Mouse (Mus musculus) gastrocnemius, adult 2 months (tissue): ENCODE results near the gene Hoxb6. TPM values are rescaled to one million over a fixed set of nuclear protein-coding genes. Genes with fewer than 3 reads are reported as not detected.

Source experiments
- DNase-seq: peaks from one replicate; pipeline ENCODE4 v3.0.0; 2022
- H3K27ac ChIP-seq: fragments of 200-600 bp; 2 replicates; pipeline ENCODE4 v1.8.1; 2022; ENCODE audit warnings: mild to moderate bottlenecking
- H3K4me3 ChIP-seq: fragments of 200-600 bp; 2 replicates; pipeline ENCODE4 v1.8.1; 2022; ENCODE audit warnings: mild to moderate bottlenecking, moderate library complexity
- CTCF ChIP-seq: fragments of 200-600 bp; IDR thresholded peaks from 2 replicates; pipeline ENCODE4 v1.8.1; 2022; ENCODE audit warnings: antibody characterized with exemption, mild to moderate bottlenecking, moderate library complexity
- intact Hi-C: fragments of 180-260 bp; cut with DNase I; formaldehyde crosslinking; loops from one replicate; pipeline ENCODE4 v1.15.1; 2025
- microRNA-seq: library from miRNA; unstranded; fragments of <30 nt; microRNA quantifications from one replicate; pipeline ENCODE4 v1.2.0, GENCODE M21; 2021
- total RNA-seq, 2 experiments: library from RNA; stranded (reverse); gene quantifications; 2 replicates each; pipeline ENCODE4 v1.2.3; 2021

Hoxb6 gene
- total RNA-seq, 2 experiments from 2014 or later: 0.56 to 0.64 TPM

- Histone ChIP-seq H3K27ac (no peak overlapping the region), H3K4me3 (peak overlapping the region; percentile 64)
- intact Hi-C loops: no loop called here
- no peak for DNase-seq
- no peak for TF ChIP-seq CTCF
Measured at GRCm38 (mm10) chr11:96345220-96345892, 53.1 kb downstream of the Hoxb6 start.

- peak overlapping the region; percentile 64 for H3K4me3 ChIP-seq
- no peak for DNase-seq
- TF ChIP-seq CTCF: peak; percentile 17; the same call in 1 of the 2 replicates
- intact Hi-C loops: no loop called here
- no peak overlapping the region for H3K27ac ChIP-seq
Measured at GRCm38 (mm10) chr11:96345893-96346806, 53.9 kb downstream of the Hoxb6 start.

- no peak overlapping the region for H3K4me3 ChIP-seq
- H3K27ac ChIP-seq: no peak overlapping the region
- intact Hi-C loops: no loop called here
- TF ChIP-seq CTCF: no peak
- no peak for DNase-seq
Measured at GRCm38 (mm10) chr11:96346916-96347520, 54.7 kb downstream of the Hoxb6 start.

- TF ChIP-seq CTCF: no peak
- Histone ChIP-seq H3K27ac (no peak overlapping the region), H3K4me3 (no peak overlapping the region)
- intact Hi-C loops: no loop called here
- no peak for DNase-seq
Measured at GRCm38 (mm10) chr11:96347717-96348116, 55.4 kb downstream of the Hoxb6 start.

GRCm38 (mm10) chr11:96348141-96348928 lies 56.1 kb downstream of the Hoxb6 start:
- intact Hi-C loops: no loop called here
- H3K27ac ChIP-seq: no peak overlapping the region

GRCm38 (mm10) chr11:96348988-96349387 lies 56.7 kb downstream of the Hoxb6 start:
- TF ChIP-seq CTCF: no peak
- Histone ChIP-seq H3K27ac (no peak overlapping the region), H3K4me3 (no peak overlapping the region)
- intact Hi-C loops: no loop called here
- no peak for DNase-seq

More at GRCm38 (mm10) chr11:96348141-96348928, 56.1 kb downstream of the Hoxb6 start:
- DNase-seq: no peak
- H3K4me3 ChIP-seq: no peak overlapping the region
- TF ChIP-seq CTCF: no peak

- Histone ChIP-seq H3K27ac (no peak overlapping the region), H3K4me3 (no peak overlapping the region)
- no peak for TF ChIP-seq CTCF
- intact Hi-C loops: loop anchor here (5.0 kb wide), 2 partner anchors 37 to 58 kb away; no protein-coding TSS in a partner anchor
- DNase-seq: no peak
Measured at GRCm38 (mm10) chr11:96349491-96350340, 57.4 kb downstream of the Hoxb6 start.

- Histone ChIP-seq H3K27ac (peak within 1 kb of the TSS; percentile 3; the same call in 1 of the 2 replicates), H3K4me3 (peak within 1 kb of the TSS; percentile 69)
- TF ChIP-seq CTCF: no peak
- DNase-seq: no peak
- intact Hi-C loops: loop anchor here (5.0 kb wide), 2 partner anchors 38 to 57 kb away; no protein-coding TSS in a partner anchor
Measured at GRCm38 (mm10) chr11:96350341-96350624, 58.0 kb downstream of the Hoxb6 start, which contains the start of gene Hoxb2. Hoxb2 (plus strand) TSS chr11:96350525.

- intact Hi-C loops: loop anchor here (5.0 kb wide), 2 partner anchors 38 to 57 kb away; no protein-coding TSS in a partner anchor
- Histone ChIP-seq H3K27ac (no peak overlapping the region), H3K4me3 (no peak overlapping the region)
- TF ChIP-seq CTCF: no peak
- no peak for DNase-seq
Measured at GRCm38 (mm10) chr11:96350791-96351190, 58.5 kb downstream of the Hoxb6 start.

Small RNAs within 50 kb of the gene (microRNA-seq; reads per million reads assigned to microRNA genes)
- gene Mir10a: 8,858 reads per million, percentile 92 among the genes with 10 or more reads in this experiment
- 10.1 reads per million, percentile 7 among the genes with 10 or more reads in this experiment for gene Mir196a-1

Other genes starting within 250 kb of the Hoxb6 start
- 10 to 100 TPM; 14.4 to 18.2 TPM for gene Ube2z, start 227.1 kb upstream of the Hoxb6 start, total RNA-seq
- 1,000 to 10,000 TPM; 1,178 to 1,786 TPM for gene Atp5g1, start 216.8 kb upstream of the Hoxb6 start, total RNA-seq
- not detected for gene Calcoco2, start 180.5 kb upstream of the Hoxb6 start, total RNA-seq
- gene Ttll6, start 158.7 kb upstream of the Hoxb6 start, total RNA-seq: not detected
- gene Hoxb13, start 98.2 kb upstream of the Hoxb6 start, total RNA-seq: not detected
- under 1 TPM in 1 of 2 experiments, not detected in 1; 0.14 TPM for gene Hoxb9, start 21.0 kb upstream of the Hoxb6 start, total RNA-seq
- under 1 TPM; 0.14 to 0.23 TPM for gene Hoxb8, start 10.6 kb upstream of the Hoxb6 start, total RNA-seq
- under 1 TPM; 0.47 to 0.56 TPM for gene Hoxb7, start 5.9 kb upstream of the Hoxb6 start, total RNA-seq
- gene Hoxb5, start 10.9 kb downstream of the Hoxb6 start, total RNA-seq: under 1 TPM; 0.26 to 0.28 TPM
- under 1 TPM; 0.31 to 0.38 TPM for gene Hoxb4, start 25.8 kb downstream of the Hoxb6 start, total RNA-seq
- under 1 TPM; 0.22 to 0.51 TPM for gene Hoxb3, start 30.9 kb downstream of the Hoxb6 start, total RNA-seq
- under 1 TPM; 0.15 to 0.20 TPM for gene Hoxb2, start 58.0 kb downstream of the Hoxb6 start, total RNA-seq
- gene Hoxb1, start 73.3 kb downstream of the Hoxb6 start, total RNA-seq: not detected
- gene Skap1, start 172.1 kb downstream of the Hoxb6 start, total RNA-seq: not detected